Mouse (Mus musculus) small intestine, adult 2 months (tissue): ENCODE results near the gene Prkrip1. TPM values are rescaled to one million over a fixed set of nuclear protein-coding genes. Genes with fewer than 3 reads are reported as not detected.
"Not testable (repeated sequence)": the region's sequence is repeated elsewhere in the genome, so short reads cannot be mapped to it uniquely, and the experiment has no call there.

Experiments
- H3K27ac ChIP-seq: fragments of 200-500 bp; 2 replicates; pipeline ENCODE4 v1.5.1; 2012; ENCODE audit warnings: low read depth, low read length, control low read depth, inconsistent platforms; ENCODE audit not compliant: insufficient read depth
- H3K27me3 ChIP-seq: fragments of 200-500 bp; 2 replicates; pipeline ENCODE4 v1.6.1; 2012; ENCODE audit warnings: mild to moderate bottlenecking, moderate library complexity, low read length, inconsistent platforms; ENCODE audit not compliant: control insufficient read depth, insufficient read depth
- H3K36me3 ChIP-seq: fragments of 200-500 bp; 2 replicates; pipeline ENCODE4 v1.6.1; 2012; ENCODE audit warnings: mild to moderate bottlenecking, low read length, control low read depth, inconsistent platforms; ENCODE audit not compliant: control insufficient read depth, insufficient read depth
- H3K4me1 ChIP-seq: fragments of 200-500 bp; 2 replicates; pipeline ENCODE4 v1.6.1; 2012; ENCODE audit warnings: low read length, inconsistent platforms, mixed read lengths; ENCODE audit not compliant: control insufficient read depth, insufficient read depth, insufficient read length
- H3K4me3 ChIP-seq: fragments of 200-500 bp; 2 replicates; pipeline ENCODE4 v1.5.1; 2012; ENCODE audit warnings: low read depth, mild to moderate bottlenecking, control low read depth, inconsistent platforms, low read length, moderate library complexity
- CTCF ChIP-seq: fragments of 200-500 bp; IDR thresholded peaks from 2 replicates; pipeline ENCODE4 v1.5.1; 2012; ENCODE audit warnings: low read depth, mild to moderate bottlenecking, control low read depth, inconsistent platforms, low read length, moderate library complexity, mixed read lengths; ENCODE audit not compliant: insufficient replicate concordance, insufficient read length; ENCODE audit errors: extremely low read depth
- POLR2A ChIP-seq: fragments of 200-500 bp; IDR thresholded peaks from 2 replicates; pipeline ENCODE4 v1.6.1; 2012; ENCODE audit warnings: low read depth, mild to moderate bottlenecking, control low read depth, inconsistent platforms, low read length, moderate library complexity
- WGBS: fragments of 180-500 bp; shearing (Covaris S2); methylation state at CpG from one replicate; pipeline ENCODE4 v1.1.7; 2018; 5-methylcytosine and 5-hydroxymethylcytosine counted together
- polyA plus RNA-seq: library from polyadenylated mRNA; depleted of rRNA; stranded (reverse); fragments of >200 nt; gene quantifications from 2 replicates; pipeline ENCODE4 v1.2.3, GENCODE M21; 2012

The Prkrip1 gene
- polyA plus RNA-seq, 1 experiment, result 8.4 TPM

- 72% methylated on average over 8 of the region's 8 CpGs for WGBS
- Histone ChIP-seq H3K27me3 (no peaks in the 10 kb centered on the region), H3K4me1 (peaks cover 3% of the 10 kb centered on the region; the same call in 1 of the 2 replicates), H3K27ac (no peak overlapping the region), H3K36me3 (no peaks in the 10 kb centered on the region), H3K4me3 (no peak overlapping the region)
- TF ChIP-seq POLR2A (no peak), CTCF (no peak)
Measured at GRCm38 (mm10) chr5:136152365-136152764, 46.4 kb downstream of the Prkrip1 start.

- not testable (repeated sequence) for H3K4me1 ChIP-seq
Measured at GRCm38 (mm10) chr5:136149134-136149576, 49.6 kb downstream of the Prkrip1 start.

GRCm38 (mm10) chr5:136147704-136148103, 51.1 kb downstream of the Prkrip1 start:
- Histone ChIP-seq H3K4me1 (peaks cover 3% of the 10 kb centered on the region; the same call in 1 of the 2 replicates), H3K4me3 (no peak overlapping the region), H3K36me3 (no peaks in the 10 kb centered on the region), H3K27me3 (no peaks in the 10 kb centered on the region), H3K27ac (no peak overlapping the region)
- TF ChIP-seq CTCF, result no peak
- no peak for TF ChIP-seq POLR2A
- 75% methylated on average over 8 of the region's 8 CpGs for WGBS

More at GRCm38 (mm10) chr5:136149134-136149576, 49.6 kb downstream of the Prkrip1 start:
- not testable (repeated sequence) for H3K4me3 ChIP-seq, H3K27ac ChIP-seq, H3K27me3 ChIP-seq, H3K36me3 ChIP-seq
- 34% methylated on average over 5 of the region's 5 CpGs for WGBS

GRCm38 (mm10) chr5:136146936-136147335, 51.8 kb downstream of the Prkrip1 start:
- Histone ChIP-seq H3K36me3 (no peaks in the 10 kb centered on the region), H3K27me3 (no peaks in the 10 kb centered on the region), H3K4me1 (peaks cover 3% of the 10 kb centered on the region; the same call in 1 of the 2 replicates), H3K4me3 (no peak overlapping the region), H3K27ac (no peak overlapping the region)
- TF ChIP-seq CTCF, result no peak
- no peak for TF ChIP-seq POLR2A
- 95% methylated on average over 1 of the region's 1 CpGs for WGBS

GRCm38 (mm10) chr5:136144606-136145430, 53.9 kb downstream of the Prkrip1 start:
- H3K4me1 ChIP-seq, result peaks cover 4% of the 10 kb centered on the region
- H3K36me3 ChIP-seq, result peaks cover 15% of the 10 kb centered on the region
- H3K27ac ChIP-seq, result no peak overlapping the region
- WGBS, result 31% methylated on average over 12 of the region's 12 CpGs
- no peaks in the 10 kb centered on the region for H3K27me3 ChIP-seq
- TF ChIP-seq POLR2A (no peak), CTCF (no peak)
- H3K4me3 ChIP-seq, result no peak overlapping the region

- WGBS, result 89% methylated on average over 6 of the region's 6 CpGs
- H3K36me3 ChIP-seq, result peaks cover 21% of the 10 kb centered on the region
- TF ChIP-seq CTCF, result peak; percentile 45; the same call in 1 of the 2 replicates
- TF ChIP-seq POLR2A, result no peak
- no peaks in the 10 kb centered on the region for H3K27me3 ChIP-seq
- no peak overlapping the region for H3K27ac ChIP-seq
- no peak overlapping the region for H3K4me3 ChIP-seq
- H3K4me1 ChIP-seq, result peaks cover 14% of the 10 kb centered on the region
Measured at GRCm38 (mm10) chr5:136143161-136143755, 55.5 kb downstream of the Prkrip1 start.

- peaks cover 21% of the 10 kb centered on the region for H3K36me3 ChIP-seq
- H3K4me1 ChIP-seq, result peaks cover 14% of the 10 kb centered on the region
- H3K27ac ChIP-seq, result no peak overlapping the region
- no peak for TF ChIP-seq POLR2A
- WGBS, result 88% methylated on average over 5 of the region's 5 CpGs
- H3K4me3 ChIP-seq, result no peak overlapping the region
- no peaks in the 10 kb centered on the region for H3K27me3 ChIP-seq
Measured at GRCm38 (mm10) chr5:136142746-136143145, 56.0 kb downstream of the Prkrip1 start.
